Mouse (Mus musculus) forebrain, embryonic 12.5 days (tissue): Measurements from ENCODE around the gene Dcst1. TPM values are rescaled to one million over a fixed set of nuclear protein-coding genes. Genes with fewer than 3 reads are reported as not detected.
A peak's percentile ranks its signal among the peaks of the same experiment; 100 is the strongest.

Experiments used
- ATAC-seq: fragments of 200-750 bp; cut with Nextera tagmentation; 2 replicates; pipeline ENCODE4 v1.8.0; 2017; ENCODE audit warnings: moderate TSS enrichment; ENCODE audit not compliant: low FRiP score
- H3K27ac ChIP-seq: fragments of 300-500 bp; sonication (generic); 2 replicates; pipeline ENCODE4 v1.5.1; 2016; ENCODE audit warnings: mild to moderate bottlenecking
- H3K27me3 ChIP-seq: fragments of 300-500 bp; sonication (generic); 2 replicates; pipeline ENCODE4 v1.6.1; 2016; ENCODE audit warnings: mild to moderate bottlenecking
- H3K36me3 ChIP-seq: fragments of 300-500 bp; sonication (generic); replicated peaks from 2 replicates; pipeline ENCODE4 v1.6.1; 2016; ENCODE audit warnings: mild to moderate bottlenecking
- H3K4me1 ChIP-seq: fragments of 300-500 bp; sonication (generic); 2 replicates; pipeline ENCODE4 v1.6.1; 2016
- H3K4me2 ChIP-seq: fragments of 300-500 bp; sonication (generic); 2 replicates; pipeline ENCODE4 v1.6.1; 2016; ENCODE audit warnings: mild to moderate bottlenecking, moderate library complexity
- H3K4me3 ChIP-seq: fragments of 300-500 bp; sonication (generic); replicated peaks from 2 replicates; pipeline ENCODE4 v1.5.1; 2016; ENCODE audit warnings: mild to moderate bottlenecking
- H3K9ac ChIP-seq: fragments of 300-500 bp; sonication (generic); 2 replicates; pipeline ENCODE4 v1.6.1; 2016; ENCODE audit warnings: mild to moderate bottlenecking
- H3K9me3 ChIP-seq: fragments of 300-500 bp; sonication (generic); 2 replicates; pipeline ENCODE4 v1.6.1; 2016
- WGBS: fragments of 180-500 bp; shearing (Covaris S2); methylation state at CpG from one replicate; pipeline ENCODE4 v1.1.7; 2016; 5-methylcytosine and 5-hydroxymethylcytosine counted together
- polyA plus RNA-seq: library from polyadenylated mRNA; unstranded; fragments of >200 nt; fragmentation: Nextera tagmentation; extraction: Ambion mirVana; gene quantifications from 2 replicates; pipeline ENCODE4 v1.2.1, GENCODE M21; 2016

Gene Dcst1
- polyA plus RNA-seq, 1 experiment from 2014 or later, result 0.36 TPM

DNA sequence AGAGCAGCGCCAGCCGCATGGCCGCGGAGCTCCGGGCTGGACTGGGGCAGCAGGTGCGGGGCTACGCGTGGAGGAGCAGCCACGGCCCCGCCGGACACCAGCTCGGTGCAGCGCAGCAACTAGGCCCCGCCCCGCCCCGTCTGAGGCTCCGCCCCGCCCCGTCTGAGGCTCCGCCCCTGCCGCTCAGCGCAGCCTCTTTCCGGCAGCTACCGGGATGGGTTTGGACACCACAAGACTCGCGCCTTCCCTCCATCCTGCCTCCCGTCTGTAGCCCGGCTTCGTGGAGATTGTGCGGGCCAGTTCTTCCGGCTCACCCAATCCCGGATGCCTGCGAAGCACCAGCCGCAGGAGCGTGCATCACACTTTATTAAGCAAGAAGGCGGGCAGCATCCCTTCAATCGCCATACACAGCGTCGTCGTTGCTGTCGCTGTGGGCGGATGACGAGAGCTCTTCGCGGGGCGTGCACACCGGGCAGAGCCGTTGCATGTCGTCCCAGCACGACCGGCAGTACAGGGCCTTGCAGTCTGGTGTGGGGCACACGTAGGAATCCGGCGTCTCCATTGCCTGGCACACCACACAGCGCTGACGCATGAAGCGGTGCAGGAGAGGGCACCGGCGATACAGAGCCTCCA is 15.1 kb downstream of the Dcst1 start, which contains the start of gene Adam15:
TSS of gene Adam15 (minus strand) at position 128 of the 633 bp plus-strand sequence.
- peaks cover 44% of the 10 kb centered on the region for H3K27me3 ChIP-seq
- H3K4me3 ChIP-seq, result peak within 1 kb of the TSS; percentile 62
- H3K4me2 ChIP-seq, result peak within 1 kb of the TSS; percentile 91
- WGBS, result under 1% methylated on average over 57 of the region's 59 CpGs
- H3K4me1 ChIP-seq, result peaks cover 21% of the 10 kb centered on the region
- no peaks in the 10 kb centered on the region for H3K9me3 ChIP-seq
- peak within 1 kb of the TSS; percentile 51; the same call in 1 of the 2 replicates for H3K27ac ChIP-seq
- peak within 1 kb of the TSS; percentile 59 for H3K9ac ChIP-seq
- H3K36me3 ChIP-seq, result no peaks in the 10 kb centered on the region; the same call in 1 of the 2 replicates
- ATAC-seq, result peak; percentile 93

DNA sequence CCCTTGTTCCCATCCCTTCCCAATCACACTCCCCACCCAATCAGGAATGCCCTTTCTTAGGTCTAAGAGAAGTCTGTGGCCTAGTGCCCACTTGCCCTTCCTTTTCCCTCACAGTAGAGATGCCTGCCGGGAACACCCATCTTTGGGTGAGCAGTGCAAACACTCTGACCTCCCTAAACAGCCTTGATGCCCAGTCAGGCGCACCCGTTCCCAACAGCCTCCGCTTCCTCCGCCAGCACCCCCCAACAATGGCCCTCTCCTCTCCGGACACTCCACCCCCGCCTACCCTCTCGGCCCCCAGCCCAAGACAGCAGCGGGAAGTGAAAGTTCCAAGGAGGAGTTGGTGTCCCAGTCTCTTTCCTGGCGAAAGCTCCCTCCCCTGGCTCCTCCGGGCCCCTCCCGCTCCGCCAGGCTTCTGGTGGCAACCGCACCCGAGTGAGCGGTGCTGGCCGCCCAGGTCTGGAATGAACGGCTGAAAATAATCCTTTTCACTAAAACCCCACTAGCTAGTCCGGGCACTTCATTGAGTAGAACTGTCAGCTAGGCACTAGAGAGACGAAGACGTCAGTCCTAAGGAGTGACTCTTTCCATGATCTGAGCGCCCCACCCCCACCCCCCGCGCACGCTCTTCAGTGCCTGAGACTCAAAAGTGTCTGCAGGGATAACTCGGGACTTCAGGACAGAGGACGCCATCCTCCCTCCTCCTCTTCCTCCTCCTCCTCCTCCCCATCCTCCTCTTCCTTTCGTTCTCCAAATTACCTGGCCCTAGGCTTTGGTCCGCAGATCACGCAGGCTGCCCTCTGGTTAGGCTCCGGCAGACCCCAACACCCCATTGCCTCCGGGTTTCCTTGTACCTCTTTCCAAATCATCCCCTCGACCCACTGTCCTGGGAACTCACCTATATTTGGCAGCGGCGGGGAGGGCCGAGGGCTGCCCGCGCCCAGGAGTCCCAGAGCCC is 15.9 kb downstream of the Dcst1 start:
- Histone ChIP-seq H3K27ac (peak overlapping the region; percentile 46; the same call in 1 of the 2 replicates), H3K9me3 (no peaks in the 10 kb centered on the region), H3K27me3 (peaks cover 44% of the 10 kb centered on the region)

GRCm38 (mm10) chr3:89347916-89348315 is 17.1 kb downstream of the Dcst1 start:
- H3K4me1 ChIP-seq, result peaks cover 19% of the 10 kb centered on the region
- 37% methylated on average over 1 of the region's 1 CpGs for WGBS
- H3K4me2 ChIP-seq, result 0 out of 2 replicates have a peak overlapping the region, but pooled peaks have one; percentile 91
- H3K27ac ChIP-seq, result no peak overlapping the region
- H3K9ac ChIP-seq, result no peak overlapping the region
- H3K4me3 ChIP-seq, result no peak overlapping the region
- H3K36me3 ChIP-seq, result no peaks in the 10 kb centered on the region; the same call in 1 of the 2 replicates
- no peaks in the 10 kb centered on the region for H3K9me3 ChIP-seq
- ATAC-seq, result no peak
- H3K27me3 ChIP-seq, result peaks cover 37% of the 10 kb centered on the region

More for the DNA sequence above, 15.9 kb downstream of the Dcst1 start:
- H3K4me3 ChIP-seq, result peak overlapping the region; percentile 62
- peak; percentile 34 for ATAC-seq
- H3K4me1 ChIP-seq, result peaks cover 19% of the 10 kb centered on the region
- 1% methylated on average over 38 of the region's 38 CpGs for WGBS
- no peaks in the 10 kb centered on the region; the same call in 1 of the 2 replicates for H3K36me3 ChIP-seq
- peak overlapping the region; percentile 59 for H3K9ac ChIP-seq
- peak overlapping the region; percentile 91 for H3K4me2 ChIP-seq

DNA sequence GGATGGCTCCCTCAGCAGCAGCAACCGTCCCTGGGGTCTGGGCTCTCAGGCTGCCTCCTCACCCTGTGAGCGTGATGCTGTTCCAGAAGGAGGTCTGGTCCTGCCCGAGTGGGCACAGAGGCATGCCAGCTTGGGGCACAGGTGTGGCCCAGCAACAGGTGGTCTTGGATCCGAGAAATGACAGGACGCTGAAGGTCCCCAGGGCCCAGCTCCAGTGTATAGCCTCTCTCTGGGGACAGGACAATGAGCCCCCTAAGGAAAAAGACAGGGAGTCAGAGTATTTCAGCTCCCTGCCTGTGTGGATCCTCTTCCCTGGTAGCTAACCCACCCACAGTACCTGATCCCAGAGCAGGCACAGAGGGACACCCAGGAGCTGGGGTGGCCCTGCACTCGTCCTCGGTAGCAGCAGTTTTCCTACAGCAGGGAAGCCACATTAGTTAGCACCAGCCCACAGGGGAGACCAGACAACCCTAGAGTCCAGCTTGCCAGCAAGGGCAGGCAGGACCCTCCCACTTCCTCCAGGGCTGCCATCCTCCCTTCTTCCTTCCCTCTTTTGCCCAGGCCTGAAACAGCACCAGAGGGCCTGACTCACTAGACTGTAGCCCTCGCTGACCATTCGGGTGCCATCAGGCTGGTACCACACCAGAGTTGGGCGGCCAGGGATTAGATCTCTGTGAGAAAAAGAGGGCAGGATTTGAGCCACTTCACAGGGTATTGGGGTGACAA is 18.1 kb downstream of the Dcst1 start:
- peaks cover 29% of the 10 kb centered on the region for H3K27me3 ChIP-seq
- no peak overlapping the region for H3K9ac ChIP-seq
- ATAC-seq, result no peak
- H3K4me2 ChIP-seq, result no peak overlapping the region
- no peak overlapping the region for H3K27ac ChIP-seq
- H3K36me3 ChIP-seq, result no peaks in the 10 kb centered on the region; the same call in 1 of the 2 replicates
- WGBS, result 84% methylated on average over 10 of the region's 10 CpGs
- H3K9me3 ChIP-seq, result no peaks in the 10 kb centered on the region
- H3K4me3 ChIP-seq, result no peak overlapping the region
- H3K4me1 ChIP-seq, result peaks cover 19% of the 10 kb centered on the region

DNA sequence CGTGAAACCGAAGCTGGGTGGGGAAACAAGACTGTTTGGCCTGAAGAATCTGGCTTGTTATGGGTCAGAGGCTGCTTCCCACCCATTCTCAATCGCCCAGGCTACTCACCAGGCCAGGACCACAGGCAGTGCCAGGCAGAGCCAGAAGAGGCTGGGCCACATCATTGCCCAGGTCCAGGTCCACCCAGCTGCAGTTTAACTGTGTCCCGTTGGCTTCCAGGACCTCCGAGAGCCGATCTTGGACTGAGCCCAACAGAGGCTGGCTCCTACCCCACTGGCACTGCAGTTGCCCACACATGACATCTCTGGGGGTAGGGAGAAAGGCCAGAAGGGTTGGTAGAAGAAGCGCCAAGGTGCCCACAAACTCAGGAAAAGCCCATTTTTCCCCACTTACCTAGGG is 21.8 kb downstream of the Dcst1 start:
- H3K27ac ChIP-seq, result no peak overlapping the region
- WGBS, result 88% methylated on average over 7 of the region's 7 CpGs
- peak overlapping the region; percentile 13; the same call in 1 of the 2 replicates for H3K9ac ChIP-seq
- no peaks in the 10 kb centered on the region for H3K9me3 ChIP-seq
- H3K36me3 ChIP-seq, result no peaks in the 10 kb centered on the region; the same call in 1 of the 2 replicates
- H3K4me1 ChIP-seq, result peaks cover 26% of the 10 kb centered on the region
- no peak overlapping the region for H3K4me2 ChIP-seq
- peaks cover 6% of the 10 kb centered on the region for H3K27me3 ChIP-seq
- no peak for ATAC-seq
- no peak overlapping the region for H3K4me3 ChIP-seq

GRCm38 (mm10) chr3:89341794-89342193 is 23.3 kb downstream of the Dcst1 start:
- H3K9ac ChIP-seq, result no peak overlapping the region
- 88% methylated on average over 4 of the region's 4 CpGs for WGBS
- H3K36me3 ChIP-seq, result no peaks in the 10 kb centered on the region; the same call in 1 of the 2 replicates
- no peak for ATAC-seq
- H3K27me3 ChIP-seq, result no peaks in the 10 kb centered on the region
- no peak overlapping the region for H3K27ac ChIP-seq
- no peak overlapping the region for H3K4me2 ChIP-seq
- no peak overlapping the region for H3K4me3 ChIP-seq
- no peaks in the 10 kb centered on the region for H3K9me3 ChIP-seq
- H3K4me1 ChIP-seq, result peaks cover 32% of the 10 kb centered on the region

GRCm38 (mm10) chr3:89340465-89340864 is 24.6 kb downstream of the Dcst1 start:
- no peaks in the 10 kb centered on the region for H3K9me3 ChIP-seq
- H3K9ac ChIP-seq, result no peak overlapping the region
- WGBS, result 3% methylated on average over 11 of the region's 11 CpGs
- peak; percentile 15 for ATAC-seq
- H3K4me1 ChIP-seq, result peaks cover 45% of the 10 kb centered on the region
- H3K27me3 ChIP-seq, result no peaks in the 10 kb centered on the region
- no peaks in the 10 kb centered on the region; the same call in 1 of the 2 replicates for H3K36me3 ChIP-seq
- H3K27ac ChIP-seq, result 0 out of 2 replicates have a peak overlapping the region, but pooled peaks have one; percentile 19
- H3K4me2 ChIP-seq, result peak overlapping the region; percentile 57
- H3K4me3 ChIP-seq, result peak overlapping the region; percentile 28

- Histone ChIP-seq H3K36me3 (peaks cover 9% of the 10 kb centered on the region), H3K4me2 (peak overlapping the region; percentile 70; the same call in 1 of the 2 replicates), H3K4me3 (no peak overlapping the region), H3K4me1 (peaks cover 45% of the 10 kb centered on the region), H3K27me3 (no peaks in the 10 kb centered on the region), H3K9ac (no peak overlapping the region), H3K9me3 (no peaks in the 10 kb centered on the region), H3K27ac (no peak overlapping the region)
- WGBS, result 22% methylated on average over 8 of the region's 8 CpGs
- ATAC-seq, result no peak
Measured at GRCm38 (mm10) chr3:89339416-89339815, 25.6 kb downstream of the Dcst1 start.

DNA sequence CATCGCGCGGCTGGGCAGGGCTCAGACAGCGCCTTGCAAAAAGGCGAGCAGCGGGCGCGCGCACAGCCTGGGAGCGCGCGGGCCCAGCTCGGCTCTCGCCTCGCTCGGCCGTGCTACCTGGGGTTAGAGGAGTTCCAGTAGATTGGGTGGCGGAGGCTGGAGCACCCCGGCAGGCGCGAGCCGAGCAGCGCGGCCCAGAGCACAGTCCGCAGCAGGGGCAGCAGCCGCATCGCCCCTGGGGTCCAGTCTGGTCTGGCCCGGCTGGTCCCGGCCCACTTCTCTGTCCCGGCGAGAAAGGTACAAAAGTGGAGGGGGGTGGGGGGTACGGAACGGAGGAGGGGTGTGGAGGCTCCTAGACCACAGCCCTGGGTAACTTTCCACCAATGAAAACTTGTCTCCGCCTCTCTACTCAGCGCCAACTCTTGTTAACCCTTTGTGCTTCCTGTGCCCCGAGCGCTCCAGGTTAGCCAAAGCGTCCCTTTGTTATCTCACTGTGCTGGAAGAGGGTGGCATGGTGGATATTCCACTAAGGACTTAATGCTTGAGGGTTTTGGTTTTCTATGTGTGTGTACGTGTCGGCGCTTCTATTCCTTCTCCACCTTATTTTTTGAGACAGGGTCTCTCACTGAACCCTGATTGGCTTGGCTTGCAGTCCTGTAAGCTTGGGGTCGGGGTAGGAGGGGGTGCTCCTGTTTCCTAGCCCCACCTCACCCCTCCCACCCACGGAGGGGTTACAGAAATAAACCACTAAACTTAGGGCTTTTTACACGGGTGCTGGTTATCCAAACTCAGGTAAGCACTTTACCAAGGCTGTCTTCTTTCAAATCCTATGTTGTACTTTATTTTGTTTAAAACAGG is 27.1 kb downstream of the Dcst1 start, which contains the start of gene Efna4:
TSS of gene Efna4 (minus strand) at position 308 of the 858 bp plus-strand sequence.
- Histone ChIP-seq H3K27me3 (no peaks in the 10 kb centered on the region), H3K4me1 (peaks cover 50% of the 10 kb centered on the region), H3K36me3 (peaks cover 23% of the 10 kb centered on the region), H3K4me3 (peak within 1 kb of the TSS; percentile 84), H3K9ac (peak within 1 kb of the TSS; percentile 90), H3K9me3 (no peaks in the 10 kb centered on the region), H3K4me2 (peak within 1 kb of the TSS; percentile 70), H3K27ac (peak within 1 kb of the TSS; percentile 92)
- ATAC-seq, result peak; percentile 77
- WGBS, result under 1% methylated on average over 44 of the region's 44 CpGs

- peak; percentile 47 for ATAC-seq
- Histone ChIP-seq H3K4me3 (peak overlapping the region; percentile 84), H3K4me1 (peaks cover 57% of the 10 kb centered on the region), H3K9me3 (no peaks in the 10 kb centered on the region), H3K9ac (peak overlapping the region; percentile 90), H3K4me2 (peak overlapping the region; percentile 70), H3K36me3 (peaks cover 24% of the 10 kb centered on the region), H3K27me3 (no peaks in the 10 kb centered on the region), H3K27ac (peak overlapping the region; percentile 92)
- WGBS, result 4% methylated on average over 20 of the region's 21 CpGs
Measured at GRCm38 (mm10) chr3:89337062-89337720, 27.9 kb downstream of the Dcst1 start.
